Mouse (Mus musculus): Measurements from ENCODE around the gene Limd1. TPM values are rescaled to one million over a fixed set of nuclear protein-coding genes. Genes with fewer than 3 reads are reported as not detected.
"Not testable (repeated sequence)": the region's sequence is repeated elsewhere in the genome, so short reads cannot be mapped to it uniquely, and the experiment has no call there.

Limd1 gene
- total RNA-seq (2021), result 10 to 100 TPM; 28.7 to 33.0 TPM
- 30.2 and 48.8 TPM in 2 replicates for polyA plus RNA-seq (2012; rRNA removed)
- long read RNA-seq, full-length matches to known transcripts, result 25 of 31 reads
- long read RNA-seq, partial matches to known transcripts, result 4 of 31 reads
- long read RNA-seq, other reads (novel, unspliced or antisense), result 2 of 31 reads

DNA sequence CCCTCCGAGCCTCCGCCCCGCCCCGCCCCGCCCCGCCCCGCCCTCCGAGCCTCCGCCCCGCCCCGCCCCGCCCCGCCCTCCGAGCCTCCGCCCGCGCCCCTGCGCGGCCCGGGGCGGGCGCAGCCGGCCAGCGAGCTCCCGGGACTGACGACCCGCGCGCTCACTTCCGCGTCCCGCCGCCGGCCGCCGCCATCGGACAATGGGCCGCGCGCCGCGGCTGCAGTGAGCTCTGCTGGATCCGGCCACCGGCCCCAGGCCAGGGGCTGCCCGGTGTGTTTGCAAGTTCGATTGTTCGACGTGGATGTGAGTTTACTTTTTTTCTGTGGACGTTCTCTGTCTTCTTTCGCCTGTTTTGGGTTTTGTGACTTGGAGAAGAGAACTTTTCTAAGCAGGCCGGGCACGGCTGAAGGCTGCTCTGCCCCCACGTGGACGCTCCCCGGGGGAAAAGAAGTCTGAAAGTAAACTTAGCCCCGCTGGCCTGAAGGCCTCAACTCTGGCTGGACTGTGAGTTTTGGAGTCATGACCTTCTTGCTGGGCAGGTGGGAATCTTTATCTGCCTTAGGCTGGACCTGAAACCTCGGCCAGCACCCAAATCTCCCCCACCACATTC, at the start of gene Limd1:
Limd1 (plus strand) TSS at position 121 of the 610 bp plus-strand sequence.
- DNase-seq, result peak; percentile 86

DNA sequence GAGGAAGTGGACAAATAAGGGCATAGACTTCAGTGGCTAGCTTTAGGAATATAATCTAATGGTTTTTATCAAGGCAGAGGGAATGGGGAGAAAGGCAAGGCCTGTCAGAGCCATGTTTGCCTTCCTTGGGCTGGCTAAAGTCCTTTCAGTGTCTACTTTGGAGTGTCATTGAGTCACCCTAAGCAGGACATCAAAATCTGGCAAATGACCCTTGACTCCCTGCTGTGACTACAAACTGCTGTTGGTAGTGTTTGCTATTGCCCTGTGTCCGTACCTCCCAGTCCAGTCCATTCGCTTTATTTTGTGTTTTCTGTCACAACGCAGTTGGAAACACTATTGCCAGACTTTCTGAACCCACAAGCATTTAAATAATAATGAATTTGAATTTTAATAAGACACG, 48.6 kb upstream of the Limd1 start:
- DNase-seq, result no peak

DNA sequence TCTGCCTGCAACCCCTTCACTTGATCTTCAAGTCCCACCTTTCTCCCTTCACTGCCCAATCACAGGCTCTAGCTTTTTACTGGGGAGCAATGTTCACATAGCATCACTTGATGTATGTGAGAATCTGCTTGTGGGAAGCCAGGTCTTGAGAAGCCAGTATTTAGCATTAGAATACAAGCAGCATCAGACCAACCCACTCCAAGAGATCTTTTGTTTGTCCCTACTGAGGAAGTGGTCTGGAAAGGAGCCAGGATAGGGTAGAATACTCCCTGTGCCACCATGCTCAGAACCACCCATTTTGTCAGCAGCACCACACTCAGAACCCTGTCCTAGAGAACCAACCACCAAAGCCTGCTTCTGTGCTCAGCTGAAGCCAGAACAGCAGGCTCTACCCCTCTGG, 47.5 kb upstream of the Limd1 start:
- DNase-seq, result no peak

DNA sequence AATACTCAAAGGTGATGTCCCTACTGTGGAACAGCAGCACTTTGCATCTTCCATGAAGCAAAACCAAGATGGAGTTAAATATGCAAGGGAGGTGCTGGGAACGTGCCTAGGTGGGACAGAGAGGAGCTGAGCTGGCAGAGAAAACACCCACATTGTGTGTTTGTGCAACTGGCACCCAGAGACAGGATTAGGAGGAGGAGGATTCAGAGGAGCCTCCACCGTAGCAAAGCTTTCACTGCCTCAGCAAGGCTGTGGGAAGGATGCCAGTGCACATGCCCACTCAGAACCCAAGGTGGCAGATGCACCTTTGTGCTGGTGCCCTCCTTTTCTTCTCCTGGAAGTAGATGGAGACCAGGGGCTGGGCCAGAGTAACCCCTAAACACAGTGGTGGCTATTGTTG, 40.3 kb upstream of the Limd1 start:
- DNase-seq, result no peak

DNA sequence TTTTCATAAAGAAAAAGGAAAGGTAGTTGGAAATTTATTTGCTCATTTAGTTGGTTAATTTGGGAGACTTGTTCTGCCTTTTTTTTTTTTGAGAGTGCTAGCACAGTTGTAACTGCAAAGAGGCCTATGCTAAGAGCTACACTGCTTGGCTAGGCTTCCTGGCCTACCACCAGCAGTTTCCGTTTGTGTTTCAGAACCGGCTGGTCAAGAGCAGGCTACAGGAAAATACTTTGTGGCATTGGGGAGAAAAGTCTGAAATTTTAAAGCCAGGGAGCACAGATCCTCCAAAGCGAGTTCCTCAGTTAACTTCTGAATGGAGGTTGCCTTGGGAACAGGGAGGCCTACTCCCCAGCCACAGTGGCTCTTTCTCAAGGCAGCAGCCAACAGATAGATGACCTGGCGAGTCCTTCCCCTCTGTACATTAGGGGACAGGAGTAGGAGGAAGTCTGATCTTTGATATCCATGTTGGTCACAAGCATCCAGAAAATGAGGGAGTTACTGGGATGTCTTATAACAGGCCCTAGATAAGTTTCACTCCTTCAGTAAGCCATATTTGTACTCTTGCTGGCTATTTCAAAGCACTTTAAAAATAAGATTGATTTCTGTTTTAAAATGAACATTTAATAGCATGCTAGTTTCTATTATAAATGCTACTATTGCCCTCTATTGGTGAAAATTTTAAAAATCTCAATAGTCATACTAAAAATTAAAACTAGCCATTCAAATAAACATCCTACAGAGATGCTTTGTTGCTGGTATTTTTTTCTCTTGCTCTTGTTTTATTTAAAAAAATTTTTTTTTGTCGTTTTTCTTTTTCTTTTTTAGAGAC, 38.1 kb upstream of the Limd1 start:
- DNase-seq, result no peak

DNA sequence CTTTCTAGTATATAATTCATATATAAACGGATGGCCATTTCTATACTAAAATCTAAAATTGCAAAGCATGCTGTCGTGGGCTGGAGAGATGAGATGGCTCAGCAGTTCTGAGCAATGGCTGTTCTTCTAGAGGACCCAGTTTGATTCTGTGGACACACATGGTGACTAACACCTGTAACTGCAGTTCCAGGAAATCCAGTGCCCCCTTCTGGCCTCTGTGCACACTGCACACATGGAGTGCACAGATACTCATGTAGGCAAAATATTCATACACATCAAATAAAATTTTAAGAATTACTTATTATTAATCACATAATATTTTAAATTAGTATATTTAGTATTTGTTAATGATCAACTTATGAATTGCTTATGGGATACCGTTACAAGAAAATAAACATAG, 31.4 kb upstream of the Limd1 start:
- DNase-seq, result not testable (repeated sequence)

DNA sequence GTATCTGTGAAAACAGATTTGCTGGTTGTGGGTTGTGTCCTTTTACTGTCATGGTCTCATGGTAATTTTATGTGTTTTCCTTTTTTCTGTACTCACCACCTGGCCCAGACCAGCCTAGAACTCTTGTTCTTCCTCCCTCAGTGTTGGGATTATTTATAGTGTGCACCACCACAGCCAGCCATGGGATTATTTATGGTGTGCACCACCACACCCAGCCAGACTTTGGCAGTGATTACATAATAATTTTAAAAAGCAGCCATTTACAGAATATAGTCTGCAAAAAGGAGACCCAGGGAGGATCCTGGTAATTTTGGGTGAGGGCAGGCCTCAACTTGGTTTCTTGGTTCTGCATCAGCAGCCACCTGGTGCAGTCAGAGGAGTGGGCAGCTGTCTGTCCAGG, 29.9 kb upstream of the Limd1 start:
- no peak for DNase-seq

DNA sequence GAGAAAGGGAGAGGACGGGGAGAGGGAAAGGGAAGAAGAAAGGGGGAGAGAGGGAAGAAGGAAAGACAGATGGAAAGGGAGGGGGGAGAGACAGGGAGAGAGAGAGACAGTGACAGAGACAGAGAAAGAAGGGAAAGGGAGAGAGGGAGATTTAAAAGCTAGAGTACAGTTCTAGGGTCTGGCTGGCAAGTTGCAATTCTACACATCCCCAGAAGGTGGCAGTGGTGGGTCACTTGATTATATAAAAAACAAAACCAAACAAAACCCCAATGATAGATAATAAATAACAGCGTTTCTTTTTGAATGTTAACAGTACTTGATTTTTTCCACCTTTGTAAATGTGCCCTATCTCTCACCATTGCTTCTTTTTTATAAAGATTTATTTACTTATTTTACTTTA, 28.3 kb upstream of the Limd1 start:
- DNase-seq, result peak; percentile 45

DNA sequence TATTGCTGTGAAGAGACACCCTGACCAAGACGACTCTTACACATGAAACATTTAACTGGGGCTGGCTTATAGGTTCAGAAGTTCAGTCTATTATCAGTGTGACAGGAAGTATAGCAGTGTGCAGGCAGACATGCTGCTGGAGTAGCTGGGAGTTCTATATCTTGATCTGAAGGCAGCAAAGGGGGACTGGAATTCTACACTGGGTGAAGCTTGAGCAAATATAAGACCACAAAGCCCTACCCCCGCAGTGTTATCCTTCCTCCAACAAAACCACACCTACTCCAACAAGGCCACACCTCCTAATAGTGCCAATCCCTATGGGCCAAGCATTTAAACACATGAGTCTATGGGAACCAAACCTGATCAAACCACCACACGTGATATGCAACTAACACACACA, 26.7 kb upstream of the Limd1 start:
- DNase-seq, result no peak

DNA sequence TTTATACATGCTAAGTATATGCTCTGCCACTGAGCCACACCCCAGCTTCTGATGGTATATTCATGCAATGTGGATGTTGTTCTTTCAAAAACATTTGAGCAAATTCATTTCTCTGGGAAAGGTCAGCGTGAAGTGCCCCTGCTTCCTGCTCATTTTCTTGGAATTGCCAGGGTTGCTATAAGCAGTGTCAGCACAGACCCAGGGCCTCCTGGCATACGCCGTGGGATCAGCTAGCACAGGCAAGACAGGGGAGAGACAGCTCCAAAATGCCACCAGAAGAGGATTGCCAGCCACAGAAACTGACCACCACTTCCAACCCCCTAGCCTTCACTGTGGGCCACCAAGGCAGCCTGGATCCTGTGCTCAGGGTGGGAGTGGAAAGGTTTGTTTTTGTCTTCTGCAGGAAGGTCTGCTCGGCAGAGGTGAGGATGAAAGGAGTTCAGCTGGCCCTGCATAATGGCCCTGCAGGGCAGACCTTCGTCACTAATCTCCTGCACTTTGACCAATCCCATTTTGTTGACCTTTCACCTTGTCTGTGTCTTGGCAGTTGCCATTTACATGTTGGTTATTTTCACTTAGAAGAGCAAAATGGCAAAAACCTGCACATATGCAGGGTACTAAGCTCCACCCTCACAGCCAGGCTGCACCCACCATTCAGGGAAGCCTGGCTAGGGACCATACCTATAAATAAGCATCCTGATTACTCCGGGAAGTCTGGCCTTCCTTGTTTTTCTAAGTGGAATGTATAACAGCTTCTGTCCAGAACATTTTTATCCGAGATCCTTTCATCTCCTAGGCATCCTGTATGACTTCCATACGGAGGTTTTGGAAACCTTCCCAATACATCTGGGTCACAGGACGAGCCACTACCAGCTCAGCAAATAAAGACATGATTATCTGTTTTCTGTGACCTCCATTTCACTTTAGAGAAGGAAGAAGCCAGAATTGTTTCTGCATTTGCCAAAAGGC, 21.6 kb upstream of the Limd1 start:
- no peak for DNase-seq

DNA sequence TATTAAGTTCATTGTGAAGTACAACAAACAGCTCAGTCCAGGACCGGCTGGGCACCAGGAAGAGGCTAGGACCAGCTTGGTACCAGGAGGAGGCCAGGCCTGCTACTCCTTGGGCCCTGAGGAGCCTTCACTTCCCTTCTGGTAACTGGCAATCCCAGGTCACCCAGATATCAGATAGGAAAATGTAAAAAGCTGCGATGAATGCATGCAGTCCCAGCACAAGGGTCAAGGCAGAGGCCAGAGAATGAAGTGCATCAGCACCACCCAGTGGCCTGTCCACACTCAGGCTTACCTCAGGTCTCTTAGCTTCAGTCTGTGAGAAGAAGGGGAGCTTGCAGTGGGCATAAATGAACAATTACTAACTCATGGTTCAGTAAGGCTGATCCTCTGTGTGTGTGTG, 20.9 kb upstream of the Limd1 start:
- DNase-seq, result peak; percentile 38

DNA sequence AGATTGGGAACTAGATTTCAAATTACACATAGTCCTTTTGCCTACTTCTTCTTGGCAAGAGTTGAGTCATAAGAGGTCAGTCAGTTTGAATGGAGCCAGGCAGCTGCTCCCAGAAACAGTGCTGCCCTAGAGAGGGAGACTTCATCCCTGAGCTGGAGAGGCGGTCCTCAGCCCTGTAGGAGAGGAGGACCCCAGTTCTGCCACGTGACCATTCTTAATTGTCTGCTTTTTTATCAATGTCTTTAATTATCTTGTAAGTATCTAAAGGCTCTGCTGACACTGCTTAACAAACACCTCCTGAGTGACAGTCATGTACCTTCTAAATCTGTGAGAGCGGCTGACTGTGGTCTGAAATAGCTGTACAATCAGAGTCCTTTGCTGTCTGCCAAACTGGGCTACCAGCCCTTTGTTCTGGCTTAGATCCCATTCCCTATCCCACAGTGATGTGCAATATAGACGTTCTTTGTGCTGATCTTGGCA, 11.3 kb upstream of the Limd1 start:
- DNase-seq, result peak; percentile 15

DNA sequence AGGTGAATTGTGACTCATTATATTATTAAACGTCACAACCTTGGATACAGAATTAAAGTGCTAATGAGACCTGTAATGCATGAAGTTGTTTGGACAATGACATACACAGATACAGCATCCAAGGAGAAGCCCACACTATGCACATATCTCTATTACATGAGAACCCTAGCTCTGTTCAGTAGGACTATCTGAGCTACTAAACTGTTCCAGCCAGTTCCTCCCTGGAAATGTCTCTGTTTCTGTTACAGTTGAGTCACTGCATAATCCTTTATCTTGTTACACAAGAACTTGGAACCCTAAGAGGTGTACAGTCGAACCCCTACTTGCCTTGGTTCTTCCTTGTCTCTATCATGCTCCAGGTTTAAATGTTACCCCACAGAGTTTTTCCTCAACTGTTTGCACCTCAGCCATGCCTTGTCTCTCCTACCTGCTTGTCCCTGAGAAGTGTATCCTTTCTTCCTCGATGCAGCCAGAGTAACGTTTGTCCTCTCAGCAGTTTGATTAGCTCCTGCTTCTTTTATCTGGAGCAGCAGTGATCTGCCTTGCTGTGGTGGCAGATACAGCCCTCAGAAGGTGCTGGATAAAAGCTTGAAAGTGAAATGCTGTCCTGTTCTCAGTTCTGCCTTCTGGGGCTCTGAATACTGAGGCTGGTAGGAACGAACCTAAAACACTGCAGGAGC, 10.0 kb upstream of the Limd1 start:
- no peak for DNase-seq

DNA sequence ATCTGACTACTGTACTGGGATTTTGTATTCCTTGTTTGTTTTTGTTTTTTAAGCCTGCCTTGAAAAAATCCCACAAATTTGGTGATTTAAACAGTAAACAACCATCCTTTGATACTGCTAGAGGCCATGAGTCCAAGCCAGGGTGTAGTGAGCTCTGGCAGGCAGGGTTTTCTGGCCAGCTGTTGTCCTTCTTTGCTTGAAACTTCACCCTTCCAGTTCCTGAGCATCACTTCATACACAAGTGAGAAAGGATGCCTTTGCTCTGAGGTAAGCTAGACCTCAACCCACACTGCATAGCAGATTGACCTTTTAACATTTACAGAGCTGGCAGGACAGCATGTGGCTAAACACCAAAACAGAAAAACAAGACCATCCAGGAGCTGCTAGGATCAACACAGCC, 9.4 kb upstream of the Limd1 start:
- DNase-seq, result no peak

DNA sequence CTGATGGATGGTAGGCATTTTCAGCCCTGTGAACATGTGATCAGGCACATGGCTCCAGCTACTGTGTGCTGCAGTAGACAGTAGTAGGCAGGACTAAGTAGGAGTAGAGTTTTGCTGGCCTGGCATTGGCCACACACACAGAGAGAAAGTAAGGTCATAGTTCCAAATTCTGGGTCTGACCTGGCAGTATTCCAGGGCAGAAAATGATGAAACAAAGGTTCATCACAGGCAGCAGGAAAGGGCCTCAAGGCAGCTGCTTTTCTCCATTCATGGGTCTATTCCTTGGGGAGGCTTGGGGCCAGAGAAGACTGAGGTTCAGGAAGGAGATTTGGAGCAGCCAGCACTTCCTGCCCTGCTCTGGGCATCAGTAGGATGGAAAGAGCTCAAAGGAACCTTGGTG, 5.1 kb upstream of the Limd1 start:
- peak; percentile 69 for DNase-seq

DNA sequence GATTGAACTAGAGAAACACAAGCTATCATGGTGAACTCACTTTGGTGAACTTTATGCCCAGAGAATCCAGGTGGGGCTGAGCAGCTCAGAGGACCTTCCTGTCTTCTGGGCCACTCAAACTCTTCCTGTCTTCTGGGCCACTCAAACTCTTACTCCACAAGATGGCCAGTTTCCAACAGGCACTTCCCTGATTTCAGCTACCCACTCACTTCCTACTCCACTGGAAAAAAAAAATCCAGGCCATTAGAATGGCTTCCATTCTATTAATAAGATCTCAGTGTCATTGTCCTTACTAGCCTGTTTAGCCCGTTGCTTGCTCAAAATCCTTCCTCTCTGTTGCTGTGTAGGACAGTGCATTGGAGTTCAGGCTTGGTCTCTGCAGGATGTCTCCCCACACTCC, 2.9 kb upstream of the Limd1 start:
- no peak for DNase-seq

DNA sequence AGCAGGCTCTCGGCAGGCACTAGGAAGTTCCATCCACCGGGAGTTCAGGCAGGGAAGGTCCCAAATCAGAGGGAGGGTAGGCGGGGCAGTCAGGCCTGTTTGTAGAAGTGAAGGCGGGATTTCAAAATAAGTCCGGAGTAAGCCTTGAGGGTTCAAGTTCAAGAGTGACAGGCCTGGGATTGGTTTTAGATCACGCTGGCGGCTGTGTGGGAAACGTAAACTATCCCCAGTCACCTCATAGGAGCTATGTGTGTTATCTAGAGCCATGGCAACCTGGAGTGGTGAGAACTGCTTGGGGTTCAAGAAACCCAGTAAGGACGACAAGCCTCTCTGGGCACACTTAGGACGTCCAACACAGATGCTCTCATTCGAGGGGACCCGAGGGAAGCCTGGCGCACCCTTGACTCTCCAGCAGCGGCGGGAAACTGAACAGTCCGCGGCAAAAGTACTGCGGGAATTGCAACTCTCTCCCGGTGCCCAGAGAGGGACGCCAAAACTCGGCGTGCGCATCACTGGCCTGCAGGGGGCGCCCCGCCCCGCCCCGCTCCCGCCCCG, 398 bp upstream of the Limd1 start:
- DNase-seq, result peak; percentile 55

DNA sequence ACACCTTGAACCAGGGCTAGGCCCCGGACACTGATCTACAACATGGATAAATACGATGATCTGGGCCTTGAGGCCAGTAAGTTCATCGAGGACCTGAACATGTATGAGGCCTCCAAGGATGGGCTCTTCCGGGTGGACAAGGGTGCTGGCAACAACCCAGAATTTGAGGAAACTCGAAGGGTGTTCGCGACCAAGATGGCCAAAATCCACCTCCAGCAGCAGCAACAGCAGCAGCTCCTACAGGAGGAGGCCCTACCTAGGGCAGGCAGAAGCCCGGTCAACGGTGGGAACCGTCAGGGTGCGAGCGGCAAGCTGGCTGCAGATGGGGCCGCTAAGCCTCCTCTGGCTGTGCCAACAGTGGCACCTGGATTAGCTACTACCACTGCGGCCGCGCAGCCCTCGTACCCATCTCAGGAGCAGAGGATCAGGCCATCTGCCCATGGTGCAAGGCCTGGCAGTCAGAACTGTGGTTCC, 727 bp downstream of the Limd1 start:
- DNase-seq, result no peak

DNA sequence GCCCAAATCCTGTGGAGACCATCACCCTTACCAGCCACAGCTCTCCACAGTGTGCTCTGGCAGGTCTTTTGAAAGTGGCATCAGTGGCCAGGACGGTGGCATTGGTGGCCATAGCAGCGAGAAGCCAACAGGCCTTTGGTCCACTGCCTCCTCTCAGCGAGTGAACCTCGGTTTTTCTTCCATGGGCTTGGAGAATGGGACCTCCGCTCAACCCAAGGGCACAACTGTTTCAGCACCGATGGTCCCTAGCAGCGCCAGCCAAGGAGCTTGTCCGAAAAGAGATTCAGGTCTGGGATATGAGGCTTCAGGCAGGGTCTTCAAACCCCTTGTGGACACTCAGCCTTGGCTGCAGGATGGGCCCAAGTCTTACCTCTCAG, 1.4 kb downstream of the Limd1 start:
- DNase-seq, result no peak

DNA sequence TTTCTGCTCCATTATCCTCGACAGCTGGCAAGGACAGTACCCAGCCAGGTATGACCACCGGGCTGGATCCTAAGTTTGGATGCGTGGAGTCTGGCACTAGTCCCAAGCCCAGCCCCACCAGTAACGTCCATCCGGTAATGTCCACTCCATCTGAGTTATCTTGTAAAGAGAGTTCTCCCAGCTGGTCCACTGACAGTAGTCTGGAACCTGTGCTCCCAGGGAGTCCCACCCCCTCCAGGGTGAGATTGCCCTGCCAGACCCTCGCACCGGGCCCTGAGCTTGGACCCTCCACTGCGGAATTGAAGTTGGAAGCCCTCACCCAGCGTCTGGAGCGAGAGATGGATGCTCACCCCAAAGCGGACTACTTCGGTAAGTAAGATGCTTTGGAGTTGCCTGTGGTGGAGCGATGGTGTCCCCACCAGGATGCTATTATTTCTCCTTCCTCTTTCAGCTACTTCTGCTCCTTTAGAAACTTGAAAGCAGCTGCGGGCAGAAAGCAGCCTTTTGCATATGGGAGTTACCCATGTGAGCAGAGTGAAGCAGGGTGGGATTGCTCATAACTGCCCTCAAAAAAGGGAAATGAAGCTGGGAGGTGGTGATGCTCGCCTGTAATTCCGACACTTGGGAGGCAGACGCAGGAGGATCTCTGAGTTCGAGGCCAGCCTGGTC, 1.9 kb downstream of the Limd1 start:
- DNase-seq, result peak; percentile 14

DNA sequence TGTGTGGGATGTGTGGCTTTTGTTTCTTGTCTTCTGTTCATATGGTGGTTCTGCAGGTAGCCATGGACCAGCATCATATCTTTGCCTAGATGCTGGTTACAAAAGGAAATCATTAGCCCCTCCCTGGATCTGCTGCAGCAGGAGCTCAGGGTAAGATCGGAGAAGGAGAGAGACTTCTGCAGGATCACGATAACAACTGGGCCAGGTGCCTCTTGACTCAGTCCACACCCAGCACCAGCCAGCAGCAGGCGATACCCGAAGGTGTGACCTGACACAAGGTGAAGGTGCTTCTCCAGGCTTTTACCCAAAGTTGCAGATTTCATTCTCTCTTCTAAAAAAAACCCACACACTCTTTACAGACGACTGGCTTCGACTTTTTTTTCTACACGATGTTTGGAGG, 2.6 kb downstream of the Limd1 start:
- no peak for DNase-seq

Measured in adrenal gland, adult 2 months (tissue).